Mouse (Mus musculus) left cerebral cortex, adult 11 months (tissue): ENCODE results near the gene Sepsecs.

Experiments used
- DNase-seq: peaks from one replicate; pipeline ENCODE4 v3.0.0; 2022; ENCODE audit warnings: low spot score

Sepsecs gene

GRCm38 (mm10) chr5:52609672-52610071 is 59.8 kb downstream of the Sepsecs start:
- DNase-seq: no peak

GRCm38 (mm10) chr5:52604582-52605041 is 64.9 kb downstream of the Sepsecs start:
- no peak for DNase-seq

- DNase-seq: no peak
Measured at GRCm38 (mm10) chr5:52590612-52591011, 78.9 kb downstream of the Sepsecs start.
